Mouse (Mus musculus) gastrocnemius, adult 8-10 months (tissue): ENCODE results near the gene Akr1b3. TPM values are rescaled to one million over a fixed set of nuclear protein-coding genes. Genes with fewer than 3 reads are reported as not detected.
"Not testable (repeated sequence)": the region's sequence is repeated elsewhere in the genome, so short reads cannot be mapped to it uniquely, and the experiment has no call there.

Experiments used
- DNase-seq, 2 experiments: peaks; one replicate each; pipeline ENCODE4 v3.0.0; 2022; ENCODE audit warnings: low spot score in 2 of 2
- total RNA-seq, 4 experiments: library from RNA; stranded (reverse); gene quantifications; 2 replicates each; pipeline ENCODE4 v1.2.4; 2022

Akr1b3 gene
- 100 to 1,000 TPM; 178 to 217 (median 203) TPM for total RNA-seq

GRCm38 (mm10) chr6:34316854-34317771 lies at the start of gene Akr1b3:
Akr1b3 (minus strand) TSS chr6:34317478.
- peak; percentile 80 to 87 for DNase-seq

DNA sequence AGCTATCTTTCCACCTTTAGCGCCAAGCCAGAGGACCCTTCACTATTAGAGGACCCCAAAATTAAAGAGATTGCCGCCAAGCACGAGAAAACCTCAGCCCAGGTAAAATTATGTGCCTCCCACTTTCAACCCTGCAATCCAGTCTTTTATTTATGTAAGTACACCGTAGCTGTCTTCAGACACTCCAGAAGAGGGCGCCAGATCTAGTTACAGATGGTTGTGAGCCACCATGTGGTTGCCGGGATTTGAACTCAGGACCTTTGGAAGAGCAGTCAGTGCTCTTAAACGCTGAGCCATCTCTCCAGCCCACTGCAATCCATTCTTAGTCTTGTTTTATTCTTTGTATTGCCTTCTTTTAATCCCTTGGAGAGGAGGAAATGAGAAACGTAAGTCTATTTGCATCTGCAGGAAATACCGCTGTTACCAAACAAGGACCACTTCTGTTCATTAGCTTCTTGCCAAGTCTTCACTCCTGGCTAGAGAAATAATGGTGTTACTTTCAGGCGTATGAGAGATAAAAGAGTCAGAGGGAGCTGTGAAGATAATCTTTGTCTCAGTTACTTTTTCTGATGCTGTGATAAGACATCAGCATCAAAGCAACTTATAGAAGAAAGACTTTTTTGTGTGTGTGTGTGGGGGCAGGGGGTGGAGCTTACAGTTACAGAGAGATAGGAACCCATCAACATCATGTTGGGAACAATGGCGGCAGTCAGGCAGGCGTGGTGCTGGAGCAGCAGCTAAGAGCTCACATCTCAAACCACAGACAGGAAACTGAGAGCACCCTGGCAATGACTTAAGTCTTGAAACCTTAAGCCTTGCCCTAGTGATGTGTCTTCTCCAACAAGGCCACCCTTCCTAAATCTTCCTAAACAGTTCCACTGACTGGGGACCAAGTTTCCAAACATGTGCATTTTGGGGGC lies 47.2 kb upstream of the Akr1b3 start:
- no peak for DNase-seq

- no peak for DNase-seq
These were observed 38.6 kb upstream of the Akr1b3 start for GRCm38 (mm10) chr6:34355841-34356240.

DNA sequence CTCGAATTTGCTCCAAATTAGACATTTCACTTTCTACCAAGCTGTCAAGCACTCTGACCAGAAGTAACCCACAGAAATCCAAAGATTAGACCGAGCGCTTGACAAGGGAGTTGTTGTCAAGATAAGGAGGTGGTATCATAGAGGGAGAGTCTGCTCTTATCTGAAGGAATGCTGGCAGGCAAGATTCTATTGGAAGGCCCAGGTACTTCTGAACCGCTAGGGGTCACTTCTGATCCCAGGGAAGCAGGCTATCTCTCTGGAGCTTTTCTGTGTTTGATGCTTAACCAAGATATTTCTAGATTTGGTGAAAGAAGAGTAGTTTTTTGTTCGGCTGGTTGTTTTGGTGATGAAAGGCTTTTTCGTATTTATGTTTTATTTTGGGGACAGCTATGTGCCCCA lies 38.1 kb upstream of the Akr1b3 start:
- no peak for DNase-seq

- no peak for DNase-seq
These were observed 37.4 kb upstream of the Akr1b3 start for GRCm38 (mm10) chr6:34354354-34355348.

- peak in 1 of 2 experiments; percentile 13 for DNase-seq
These were observed 36.5 kb upstream of the Akr1b3 start, which contains the start of gene Akr1b8 for GRCm38 (mm10) chr6:34353658-34354353. Akr1b8 (plus strand) TSS chr6:34354119.

DNA sequence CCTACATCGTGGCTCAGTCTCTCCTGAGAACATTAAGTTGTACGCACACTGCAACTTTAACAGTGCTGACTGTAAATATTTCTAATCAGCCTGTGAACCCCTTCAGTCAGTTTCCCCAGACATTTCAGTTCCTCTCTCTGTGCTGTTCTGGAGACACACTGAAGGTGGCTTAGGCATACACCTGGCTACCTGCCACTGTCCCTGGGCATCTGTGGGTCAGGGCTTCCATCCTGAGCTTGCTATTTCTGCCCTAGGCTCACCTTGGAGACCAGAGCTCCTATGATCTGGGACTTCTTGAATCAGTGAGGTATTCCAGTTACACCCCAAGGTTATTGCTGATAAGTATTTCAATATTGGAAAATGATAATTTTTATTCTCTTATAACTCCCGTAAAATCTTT lies 35.1 kb upstream of the Akr1b3 start:
- no peak for DNase-seq

- DNase-seq: not testable (repeated sequence)
These were observed 34.2 kb upstream of the Akr1b3 start for GRCm38 (mm10) chr6:34351481-34351880.

DNA sequence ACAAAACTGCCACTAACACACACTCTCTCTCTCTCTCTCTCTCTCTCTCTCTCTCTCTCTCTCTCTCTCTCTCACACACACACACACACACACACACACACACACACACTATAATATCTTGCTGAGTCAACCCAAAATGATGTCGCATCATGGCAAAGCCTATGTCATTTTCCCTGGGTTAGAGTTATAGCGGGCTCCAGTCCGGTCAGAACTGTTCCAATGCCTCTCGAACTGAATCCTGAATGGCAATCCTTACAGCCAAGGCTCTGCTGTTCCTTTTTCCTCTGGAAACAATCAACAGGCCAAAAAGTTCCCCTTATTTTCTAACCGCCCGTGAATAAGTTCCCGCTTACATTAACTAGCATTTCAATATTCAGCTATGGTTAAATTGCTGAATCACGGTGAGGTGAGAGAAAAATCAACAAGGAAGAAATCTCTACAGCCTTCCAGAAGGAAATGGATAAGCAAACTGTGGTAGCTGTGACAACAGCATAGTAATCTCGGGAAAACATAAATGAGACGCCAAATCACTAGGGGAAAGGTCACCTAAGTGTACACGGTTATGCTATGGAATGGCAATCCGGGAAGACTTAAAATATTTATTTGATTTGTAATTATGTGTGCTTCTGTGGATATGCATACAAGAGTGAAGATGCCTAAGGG lies 32.9 kb upstream of the Akr1b3 start:
- DNase-seq: no peak

GRCm38 (mm10) chr6:34346096-34346898 lies 29.0 kb upstream of the Akr1b3 start:
- DNase-seq: peak; percentile 34 to 44

DNA sequence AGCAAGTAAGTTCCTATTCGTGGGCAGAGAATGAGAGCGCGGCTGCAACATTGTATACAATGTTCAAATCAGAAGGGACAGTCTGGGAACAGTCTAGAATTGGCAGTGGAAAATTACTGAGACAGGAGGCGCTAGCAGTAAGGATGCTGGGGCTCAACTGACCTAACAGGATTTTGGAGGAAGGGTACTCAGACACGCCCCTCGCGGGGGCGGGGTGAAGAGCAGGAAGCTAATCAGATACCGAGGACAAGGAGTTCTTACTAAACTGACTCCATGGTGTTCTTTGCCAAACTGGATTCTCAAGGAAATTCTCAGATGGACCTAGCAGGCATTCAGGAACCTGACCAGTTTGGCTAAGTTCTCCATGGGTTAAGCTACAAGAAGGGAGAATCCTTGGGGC lies 27.7 kb upstream of the Akr1b3 start:
- DNase-seq: no peak

DNA sequence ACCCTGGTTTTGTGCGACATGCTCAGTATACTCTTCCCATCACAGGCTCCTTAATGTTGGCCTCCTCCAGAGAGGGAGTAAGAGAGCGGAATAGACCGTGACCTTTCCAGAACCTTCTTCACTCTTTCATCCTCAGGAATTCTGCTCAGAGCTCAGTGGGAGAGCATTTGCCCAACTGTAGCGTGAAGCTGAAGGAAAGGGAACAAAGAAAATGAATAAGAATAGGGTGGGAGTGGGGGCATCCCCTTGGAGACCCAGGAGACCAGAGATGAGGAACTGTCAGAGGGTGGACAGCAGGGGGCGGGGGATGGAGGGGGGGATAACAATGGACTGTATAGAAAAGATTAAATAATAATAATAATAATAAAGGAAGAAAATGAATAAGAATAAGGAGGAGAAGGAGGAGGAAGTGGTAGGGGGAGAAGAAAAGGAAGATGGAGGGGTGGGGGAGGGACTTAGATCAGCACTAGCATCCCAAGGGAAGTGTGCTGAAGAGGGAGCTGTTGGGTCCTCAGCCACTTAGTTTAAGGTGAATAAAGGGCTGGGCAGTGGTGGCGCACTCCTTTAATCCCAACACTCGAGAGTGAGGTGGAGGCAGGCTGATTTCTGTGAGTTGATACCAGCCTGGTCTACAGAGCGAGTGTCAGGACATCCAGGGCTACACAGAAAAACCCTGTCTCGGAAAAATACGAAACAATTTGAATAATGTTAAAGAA lies 27.0 kb upstream of the Akr1b3 start:
- DNase-seq: no peak

GRCm38 (mm10) chr6:34343426-34343825 lies 26.1 kb upstream of the Akr1b3 start:
- no peak for DNase-seq

GRCm38 (mm10) chr6:34342476-34342875 lies 25.2 kb upstream of the Akr1b3 start:
- DNase-seq: no peak

GRCm38 (mm10) chr6:34341991-34342390 lies 24.7 kb upstream of the Akr1b3 start:
- DNase-seq: peak in 1 of 2 experiments; percentile 17

DNA sequence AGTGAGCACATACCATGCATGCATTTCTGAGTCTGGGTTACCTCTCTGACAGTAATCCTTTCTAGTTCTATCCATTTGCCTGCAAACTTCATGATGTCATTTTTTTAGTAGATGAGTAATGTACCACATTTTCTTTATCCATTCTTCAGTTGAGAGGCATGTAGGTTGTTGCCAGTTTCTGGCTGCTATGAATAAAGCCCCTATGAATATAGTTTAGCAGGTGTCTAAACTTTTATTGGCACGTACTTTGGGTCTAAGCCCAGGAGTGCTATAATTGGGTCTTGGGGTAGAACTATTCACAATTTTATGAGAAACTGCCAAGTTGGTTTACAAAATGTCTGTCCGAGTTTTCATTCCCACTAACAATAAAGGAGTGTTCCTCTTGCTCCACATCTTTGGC lies 20.5 kb upstream of the Akr1b3 start:
- DNase-seq: no peak

DNA sequence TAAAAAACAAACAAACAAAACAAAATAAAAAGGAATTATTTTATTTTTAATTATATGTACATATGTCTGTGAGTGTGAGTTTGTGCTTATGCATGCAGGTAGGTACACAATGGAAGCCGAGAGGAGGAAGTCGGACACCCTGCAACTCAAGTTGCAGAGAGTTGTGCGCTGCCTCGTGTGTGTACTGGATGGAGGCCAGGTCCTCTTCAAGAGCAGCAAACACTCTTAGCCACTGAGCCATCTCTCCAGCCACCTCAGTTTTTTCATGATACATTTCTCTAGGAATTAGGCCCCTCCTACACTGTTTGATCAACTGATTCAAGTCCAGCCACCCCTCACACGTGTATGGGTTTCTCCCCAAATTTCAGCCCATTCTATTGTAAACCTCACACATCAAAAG lies 17.4 kb upstream of the Akr1b3 start:
- no peak for DNase-seq

GRCm38 (mm10) chr6:34331804-34332203 lies 14.5 kb upstream of the Akr1b3 start:
- DNase-seq: not testable (repeated sequence)
